Mouse (Mus musculus) stomach, embryonic 15.5 days (tissue): ENCODE data around the gene Lce1g. TPM values are rescaled to one million over a fixed set of nuclear protein-coding genes. Genes with fewer than 3 reads are reported as not detected.

Experiments
- polyA plus RNA-seq: library from polyadenylated mRNA; unstranded; fragments of >200 nt; fragmentation: Nextera tagmentation; extraction: Ambion mirVana; gene quantifications from 2 replicates; pipeline ENCODE4 v1.2.1, GENCODE M21; 2015

Lce1g gene
- polyA plus RNA-seq, 1 experiment from 2014 or later: not detected

Other genes with a start within 250 kb of the Lce1g start
- not detected in 2 replicates for gene 2310046K23Rik, start 217.8 kb downstream of the Lce1g start, polyA plus RNA-seq
- gene Ivl, start 178.6 kb downstream of the Lce1g start, polyA plus RNA-seq: 0.41 and 1.2 TPM in 2 replicates
- 0.67 TPM in 1 of 2 replicates, not detected in the other for gene Smcp, start 163.3 kb downstream of the Lce1g start, polyA plus RNA-seq
- not detected in 2 replicates for gene 2210017I01Rik, start 144.8 kb downstream of the Lce1g start, polyA plus RNA-seq
- gene Lce6a, start 130.7 kb downstream of the Lce1g start, polyA plus RNA-seq: not detected in 2 replicates
- not detected in 2 replicates for gene Lce1a1, start 104.0 kb downstream of the Lce1g start, polyA plus RNA-seq
- not detected in 2 replicates for gene Lce1b, start 95.4 kb downstream of the Lce1g start, polyA plus RNA-seq
- gene Lce1a2, start 82.0 kb downstream of the Lce1g start, polyA plus RNA-seq: not detected in 2 replicates
- gene Lce1c, start 73.1 kb downstream of the Lce1g start, polyA plus RNA-seq: not detected in 2 replicates
- gene Lce1d, start 65.1 kb downstream of the Lce1g start, polyA plus RNA-seq: not detected in 2 replicates
- gene Lce1e, start 43.3 kb downstream of the Lce1g start, polyA plus RNA-seq: not detected in 2 replicates
- gene Lce1f, start 32.0 kb downstream of the Lce1g start, polyA plus RNA-seq: not detected in 2 replicates
- gene Gm38119, start 13.2 kb downstream of the Lce1g start, polyA plus RNA-seq: not detected in 2 replicates
- gene Lce1h, start 12.7 kb upstream of the Lce1g start, polyA plus RNA-seq: not detected in 2 replicates
- not detected in 2 replicates for gene Lce1i, start 26.6 kb upstream of the Lce1g start, polyA plus RNA-seq
- gene Lce1j, start 38.2 kb upstream of the Lce1g start, polyA plus RNA-seq: not detected in 2 replicates
- gene Lce1k, start 55.6 kb upstream of the Lce1g start, polyA plus RNA-seq: not detected in 2 replicates
- 0.05 TPM in 1 of 2 replicates, not detected in the other for gene Kprp, start 74.9 kb upstream of the Lce1g start, polyA plus RNA-seq
- gene Lce1l, start 98.9 kb upstream of the Lce1g start, polyA plus RNA-seq: not detected in 2 replicates
- not detected in 2 replicates for gene 2310050C09Rik, start 117.9 kb upstream of the Lce1g start, polyA plus RNA-seq
- gene Lce3a, start 173.9 kb upstream of the Lce1g start, polyA plus RNA-seq: 0.62 TPM in 1 of 2 replicates, not detected in the other
- not detected in 2 replicates for gene Lce3b, start 180.6 kb upstream of the Lce1g start, polyA plus RNA-seq
- gene Lce3c, start 192.1 kb upstream of the Lce1g start, polyA plus RNA-seq: not detected in 2 replicates
- gene Lce3d, start 205.1 kb upstream of the Lce1g start, polyA plus RNA-seq: not detected in 2 replicates
- 0.36 TPM in 1 of 2 replicates, not detected in the other for gene Lce3e, start 214.7 kb upstream of the Lce1g start, polyA plus RNA-seq
- gene Lce3f, start 239.9 kb upstream of the Lce1g start, polyA plus RNA-seq: 2.3 TPM in 1 of 2 replicates, not detected in the other